Mouse (Mus musculus): Measurements from ENCODE around the gene Edaradd. TPM values are rescaled to one million over a fixed set of nuclear protein-coding genes. Genes with fewer than 3 reads are reported as not detected.

Edaradd gene
- polyA plus RNA-seq (2017; shearing (Covaris generic)): 1 to 10 TPM; 1.5 to 1.6 TPM

- ATAC-seq: peak; percentile 73
These were observed at the start of gene Edaradd for GRCm38 (mm10) chr13:12519955-12520584. Gene Edaradd, minus strand, starts transcription at chr13:12520438.

- ATAC-seq: no peak
These were observed 49.5 kb upstream of the Edaradd start for GRCm38 (mm10) chr13:12569741-12570140.

GRCm38 (mm10) chr13:12568597-12569469, 48.6 kb upstream of the Edaradd start:
- ATAC-seq: no peak

- ATAC-seq: no peak
These were observed 47.7 kb upstream of the Edaradd start for GRCm38 (mm10) chr13:12567936-12568335.

GRCm38 (mm10) chr13:12565621-12566390, 45.6 kb upstream of the Edaradd start, which contains the start of gene Ero1lb:
Gene Ero1lb, plus strand, starts transcription at chr13:12565874.
- peak; percentile 92 for ATAC-seq

GRCm38 (mm10) chr13:12562256-12562655, 42.0 kb upstream of the Edaradd start:
- ATAC-seq: no peak

- ATAC-seq: no peak
These were observed 41.5 kb upstream of the Edaradd start for GRCm38 (mm10) chr13:12561729-12562128.

- ATAC-seq: no peak
These were observed 39.4 kb upstream of the Edaradd start for GRCm38 (mm10) chr13:12559462-12560120.

- ATAC-seq: no peak
These were observed 38.8 kb upstream of the Edaradd start for GRCm38 (mm10) chr13:12559044-12559443.

GRCm38 (mm10) chr13:12554211-12554610, 34.0 kb upstream of the Edaradd start:
- ATAC-seq: no peak

- ATAC-seq: no peak
These were observed 23.8 kb upstream of the Edaradd start for GRCm38 (mm10) chr13:12543880-12544568.

GRCm38 (mm10) chr13:12543246-12543645, 23.0 kb upstream of the Edaradd start:
- no peak for ATAC-seq

- ATAC-seq: no peak
These were observed 22.1 kb upstream of the Edaradd start for GRCm38 (mm10) chr13:12542006-12542981.

GRCm38 (mm10) chr13:12540119-12540518, 19.9 kb upstream of the Edaradd start:
- no peak for ATAC-seq

GRCm38 (mm10) chr13:12539716-12540115, 19.5 kb upstream of the Edaradd start:
- no peak for ATAC-seq

GRCm38 (mm10) chr13:12537971-12538370, 17.7 kb upstream of the Edaradd start:
- peak; percentile 86 for ATAC-seq

- no peak for ATAC-seq
These were observed 14.4 kb upstream of the Edaradd start for GRCm38 (mm10) chr13:12534628-12535027.

- ATAC-seq: no peak
These were observed 5.4 kb upstream of the Edaradd start for GRCm38 (mm10) chr13:12525678-12526077.

GRCm38 (mm10) chr13:12522346-12522745, 2.1 kb upstream of the Edaradd start:
- no peak for ATAC-seq

- peak; percentile 32 for ATAC-seq
These were observed 867 bp downstream of the Edaradd start for GRCm38 (mm10) chr13:12519371-12519770.

Data from CD4-positive, CD25-positive, alpha-beta regulatory T cell, adult 4 months (primary cell).